Mouse (Mus musculus) lung, embryonic 16.5 days (tissue): ENCODE results near the gene Lrrc56. TPM values are rescaled to one million over a fixed set of nuclear protein-coding genes. Genes with fewer than 3 reads are reported as not detected.

Experiments
- ATAC-seq: fragments of 200-750 bp; cut with Nextera tagmentation; 2 replicates; pipeline ENCODE4 v1.8.0; 2017; ENCODE audit warnings: low read depth, mild to moderate bottlenecking, moderate library complexity
- H3K27ac ChIP-seq: fragments of 300-500 bp; sonication (generic); 2 replicates; pipeline ENCODE4 v1.5.1; 2014; ENCODE audit warnings: mild to moderate bottlenecking, control low read depth, low read length
- H3K27me3 ChIP-seq: fragments of 300-500 bp; sonication (generic); 2 replicates; pipeline ENCODE4 v1.6.1; 2014; ENCODE audit warnings: low read depth, low read length, mixed read lengths; ENCODE audit not compliant: control insufficient read depth, insufficient read depth
- H3K36me3 ChIP-seq: fragments of 300-500 bp; sonication (generic); 2 replicates; pipeline ENCODE4 v1.6.1; 2014; ENCODE audit warnings: low read length; ENCODE audit not compliant: control insufficient read depth, insufficient read depth
- H3K4me1 ChIP-seq: fragments of 300-500 bp; sonication (generic); replicated peaks from 2 replicates; pipeline ENCODE4 v1.6.1; 2014; ENCODE audit warnings: low read length, mixed read lengths; ENCODE audit not compliant: control insufficient read depth, insufficient read depth
- H3K4me2 ChIP-seq: fragments of 300-500 bp; sonication (generic); 2 replicates; pipeline ENCODE4 v1.6.1; 2014; ENCODE audit warnings: low read depth, low read length, control low read depth
- H3K4me3 ChIP-seq: fragments of 300-500 bp; sonication (generic); 2 replicates; pipeline ENCODE4 v1.5.1; 2014; ENCODE audit warnings: mild to moderate bottlenecking, low read length, control low read depth
- H3K9ac ChIP-seq: fragments of 300-500 bp; sonication (generic); 2 replicates; pipeline ENCODE4 v1.6.1; 2014; ENCODE audit warnings: low read length, control low read depth
- H3K9me3 ChIP-seq: fragments of 300-500 bp; sonication (generic); 2 replicates; pipeline ENCODE4 v1.6.1; 2016; ENCODE audit warnings: low read length; ENCODE audit not compliant: control insufficient read depth
- WGBS: fragments of 180-500 bp; shearing (Covaris S2); extraction: QIAGEN DNeasy Blood & Tissue Kit; methylation state at CpG from one replicate; pipeline ENCODE4 v1.1.7; 2014; 5-methylcytosine and 5-hydroxymethylcytosine counted together
- polyA plus RNA-seq: library from polyadenylated mRNA; unstranded; fragments of >200 nt; fragmentation: Nextera tagmentation; extraction: Ambion mirVana; gene quantifications from 2 replicates; pipeline ENCODE4 v1.2.1, GENCODE M21; 2015

The Lrrc56 gene
- polyA plus RNA-seq, 1 experiment from 2014 or later = 8.6 TPM

- no peaks in the 10 kb centered on the region for H3K27me3 ChIP-seq
- H3K9me3 ChIP-seq = no peaks in the 10 kb centered on the region
- no peak overlapping the region for H3K4me2 ChIP-seq
- no peak overlapping the region for H3K4me3 ChIP-seq
- ATAC-seq = no peak
- no peaks in the 10 kb centered on the region; the same call in 1 of the 2 replicates for H3K36me3 ChIP-seq
- WGBS = 81% methylated on average over 1 of the region's 1 CpGs
- peaks cover 43% of the 10 kb centered on the region for H3K4me1 ChIP-seq
- H3K9ac ChIP-seq = no peak overlapping the region
- no peak overlapping the region for H3K27ac ChIP-seq
Observed at GRCm38 (mm10) chr7:141219558-141220099, 25.7 kb downstream of the Lrrc56 start.

- ATAC-seq = no peak
- Histone ChIP-seq H3K9me3 (no peaks in the 10 kb centered on the region), H3K36me3 (no peaks in the 10 kb centered on the region; the same call in 1 of the 2 replicates), H3K4me3 (peak overlapping the region; percentile 61), H3K4me2 (peak overlapping the region; percentile 94; the same call in 1 of the 2 replicates), H3K9ac (peak overlapping the region; percentile 76; the same call in 1 of the 2 replicates), H3K27me3 (no peaks in the 10 kb centered on the region), H3K4me1 (peaks cover 40% of the 10 kb centered on the region), H3K27ac (no peak overlapping the region)
- WGBS = 64% methylated on average over 1 of the region's 1 CpGs
Observed at GRCm38 (mm10) chr7:141220377-141220776, 26.4 kb downstream of the Lrrc56 start.

- H3K27me3 ChIP-seq = no peaks in the 10 kb centered on the region
Observed at GRCm38 (mm10) chr7:141221249-141222125, 27.5 kb downstream of the Lrrc56 start.

GRCm38 (mm10) chr7:141222126-141222467, 28.1 kb downstream of the Lrrc56 start:
- WGBS = 2% methylated on average over 8 of the region's 8 CpGs
- no peak for ATAC-seq
- Histone ChIP-seq H3K4me3 (peak overlapping the region; percentile 61), H3K4me1 (peaks cover 36% of the 10 kb centered on the region), H3K27ac (peak overlapping the region; percentile 95), H3K4me2 (peak overlapping the region; percentile 94), H3K36me3 (no peaks in the 10 kb centered on the region; the same call in 1 of the 2 replicates), H3K9ac (peak overlapping the region; percentile 65), H3K9me3 (no peaks in the 10 kb centered on the region), H3K27me3 (no peaks in the 10 kb centered on the region)

More at GRCm38 (mm10) chr7:141221249-141222125, 27.5 kb downstream of the Lrrc56 start:
- H3K36me3 ChIP-seq = no peaks in the 10 kb centered on the region; the same call in 1 of the 2 replicates
- ATAC-seq = peak; percentile 96
- H3K4me2 ChIP-seq = peak overlapping the region; percentile 94
- peak overlapping the region; percentile 95 for H3K27ac ChIP-seq
- peaks cover 37% of the 10 kb centered on the region for H3K4me1 ChIP-seq
- WGBS = 5% methylated on average over 44 of the region's 44 CpGs
- peak overlapping the region; percentile 76 for H3K9ac ChIP-seq
- H3K9me3 ChIP-seq = no peaks in the 10 kb centered on the region
- peak overlapping the region; percentile 61 for H3K4me3 ChIP-seq

- 65% methylated on average over 4 of the region's 4 CpGs for WGBS
- Histone ChIP-seq H3K36me3 (no peaks in the 10 kb centered on the region; the same call in 1 of the 2 replicates), H3K27ac (peak overlapping the region; percentile 95), H3K9me3 (no peaks in the 10 kb centered on the region), H3K4me2 (peak overlapping the region; percentile 94), H3K27me3 (no peaks in the 10 kb centered on the region), H3K4me3 (no peak overlapping the region), H3K4me1 (peaks cover 32% of the 10 kb centered on the region), H3K9ac (peak overlapping the region; percentile 65)
- ATAC-seq = no peak
Observed at GRCm38 (mm10) chr7:141222696-141223215, 28.8 kb downstream of the Lrrc56 start.

GRCm38 (mm10) chr7:141226535-141226934, 32.6 kb downstream of the Lrrc56 start:
- no peak overlapping the region for H3K27ac ChIP-seq
- H3K36me3 ChIP-seq = no peaks in the 10 kb centered on the region
- WGBS = 84% methylated on average over 6 of the region's 6 CpGs
- H3K4me3 ChIP-seq = no peak overlapping the region
- no peak for ATAC-seq
- no peak overlapping the region for H3K4me2 ChIP-seq
- no peaks in the 10 kb centered on the region for H3K27me3 ChIP-seq
- no peaks in the 10 kb centered on the region for H3K9me3 ChIP-seq
- H3K9ac ChIP-seq = no peak overlapping the region
- H3K4me1 ChIP-seq = peaks cover 23% of the 10 kb centered on the region

GRCm38 (mm10) chr7:141227796-141228195, 33.8 kb downstream of the Lrrc56 start:
- H3K36me3 ChIP-seq = peaks cover 8% of the 10 kb centered on the region
- H3K4me1 ChIP-seq = peaks cover 15% of the 10 kb centered on the region
- no peak overlapping the region for H3K4me3 ChIP-seq
- no peak overlapping the region for H3K27ac ChIP-seq
- H3K9ac ChIP-seq = peak overlapping the region; percentile 93; the same call in 1 of the 2 replicates
- no peaks in the 10 kb centered on the region for H3K9me3 ChIP-seq
- H3K4me2 ChIP-seq = peak overlapping the region; percentile 31; the same call in 1 of the 2 replicates
- no peak for ATAC-seq
- WGBS = 76% methylated on average over 4 of the region's 4 CpGs
- no peaks in the 10 kb centered on the region for H3K27me3 ChIP-seq

- ATAC-seq = peak; percentile 93
- Histone ChIP-seq H3K9me3 (no peaks in the 10 kb centered on the region), H3K27me3 (no peaks in the 10 kb centered on the region), H3K4me1 (peaks cover 11% of the 10 kb centered on the region), H3K9ac (peak within 1 kb of the TSS; percentile 93), H3K27ac (peak within 1 kb of the TSS; percentile 86), H3K36me3 (peaks cover 15% of the 10 kb centered on the region), H3K4me2 (peak within 1 kb of the TSS; percentile 95), H3K4me3 (peak within 1 kb of the TSS; percentile 72)
- WGBS = under 1% methylated on average over 76 of the region's 76 CpGs
Observed at GRCm38 (mm10) chr7:141228279-141229067, 34.5 kb downstream of the Lrrc56 start, which contains the start of gene Phrf1. Gene Phrf1, plus strand, starts transcription at chr7:141228784.
